8 mouse cellular contexts compared by ENCODE assay signal in genomic region chr9:55543703-55544401, GRCm38 (mm10). TPM values are rescaled to one million over a fixed set of nuclear protein-coding genes. Genes with fewer than 3 reads are reported as not detected.
A peak's percentile ranks its signal among the peaks of the same experiment; 100 is the strongest.
DNase-seq lines count a peak whose midpoint lies in the region; ATAC-seq lines count a peak whose summit lies in the region.

No protein-coding gene starts in this region.

- H3K4me2 ChIP-seq in heart, embryonic 13.5 days = peak overlapping the region; percentile 60
- peak overlapping the region; percentile 32 for H3K4me2 ChIP-seq in kidney, embryonic 16.5 days (replicated peaks; ENCODE audit: low read depth, low read length)

- peak; percentile 32 for DNase-seq in cerebellum, adult 11 months
- DNase-seq in B cell, adult 2 months = peak; percentile 53 to 70
- peak; percentile 77 for DNase-seq in embryo, embryonic 10 days (ENCODE audit: low spot score)
- DNase-seq in lung, postnatal 4 days = peak; percentile 52 to 59
- DNase-seq in testis, postnatal 14 days (ENCODE audit: low spot score) = peak; percentile 44

- peaks cover 55% of the 10 kb centered on the region for H3K4me1 ChIP-seq in heart, embryonic 13.5 days
- peaks cover 42% of the 10 kb centered on the region for H3K4me1 ChIP-seq in kidney, embryonic 16.5 days (ENCODE audit: insufficient read depth, low read length)

- no peak for ATAC-seq in cerebellum, adult (ENCODE audit: insufficient number of reproducible peaks, low FRiP score, low TSS enrichment)
- ATAC-seq in heart, embryonic 13.5 days (ENCODE audit: extremely low read depth, insufficient number of reproducible peaks, low FRiP score, low TSS enrichment) = no peak
- ATAC-seq in kidney, embryonic 16.5 days (ENCODE audit: low FRiP score, low TSS enrichment) = no peak

- H3K9ac ChIP-seq in heart, embryonic 13.5 days = no peak overlapping the region
- no peak overlapping the region for H3K9ac ChIP-seq in kidney, embryonic 16.5 days (replicated peaks; ENCODE audit: low read length)

- no peaks in the 10 kb centered on the region for H3K36me3 ChIP-seq in heart, embryonic 13.5 days
- H3K36me3 ChIP-seq in kidney, embryonic 16.5 days (ENCODE audit: insufficient read depth, low read length) = no peaks in the 10 kb centered on the region

- H3K27ac ChIP-seq in heart, embryonic 13.5 days (replicated peaks) = no peak overlapping the region
- no peak overlapping the region for H3K27ac ChIP-seq in kidney, embryonic 16.5 days (ENCODE audit: low read length)

- peak overlapping the region; percentile 40 for H3K4me3 ChIP-seq in heart, embryonic 13.5 days
- H3K4me3 ChIP-seq in kidney, embryonic 16.5 days (ENCODE audit: low read length) = peak overlapping the region; percentile 7

- peaks cover 99% of the 10 kb centered on the region for H3K27me3 ChIP-seq in heart, embryonic 13.5 days (replicated peaks)
- H3K27me3 ChIP-seq in kidney, embryonic 16.5 days (ENCODE audit: insufficient read depth, low read length) = peaks cover 96% of the 10 kb centered on the region

- WGBS in heart, embryonic 13.5 days = 2% methylated on average over 46 of the region's 46 CpGs
- under 1% methylated on average over 46 of the region's 46 CpGs for WGBS in kidney, embryonic 16.5 days

- H3K9me3 ChIP-seq in heart, embryonic 13.5 days = no peaks in the 10 kb centered on the region
- no peaks in the 10 kb centered on the region for H3K9me3 ChIP-seq in kidney, embryonic 16.5 days (ENCODE audit: low read length)

RNA-seq across cellular contexts. Expression of gene Isl2, which starts 5.4 kb away (rescaled TPM):
- polyA plus RNA-seq in heart, embryonic 13.5 days (2015; fragmentation: Nextera tagmentation; extraction: Ambion mirVana) = 0.17 and 0.74 TPM in 2 replicates
- not detected in 2 replicates for polyA plus RNA-seq in kidney, embryonic 16.5 days (2015; fragmentation: Nextera tagmentation; extraction: Ambion mirVana)

RNA-seq across cellular contexts. Expression of gene Etfa, which starts 31.8 kb away (rescaled TPM):
- 286 and 325 TPM in 2 replicates for polyA plus RNA-seq in heart, embryonic 13.5 days (2015; fragmentation: Nextera tagmentation; extraction: Ambion mirVana)
- 226 and 242 TPM in 2 replicates for polyA plus RNA-seq in kidney, embryonic 16.5 days (2015; fragmentation: Nextera tagmentation; extraction: Ambion mirVana)
